Mouse (Mus musculus) forebrain, embryonic 12.5 days (tissue): ENCODE measurements around the gene Noa1. TPM values are rescaled to one million over a fixed set of nuclear protein-coding genes. Genes with fewer than 3 reads are reported as not detected.

Experiments
- ATAC-seq: fragments of 200-750 bp; cut with Nextera tagmentation; 2 replicates; pipeline ENCODE4 v1.8.0; 2017; ENCODE audit warnings: moderate TSS enrichment; ENCODE audit not compliant: low FRiP score
- H3K27ac ChIP-seq: fragments of 300-500 bp; sonication (generic); 2 replicates; pipeline ENCODE4 v1.5.1; 2016; ENCODE audit warnings: mild to moderate bottlenecking
- H3K27me3 ChIP-seq: fragments of 300-500 bp; sonication (generic); 2 replicates; pipeline ENCODE4 v1.6.1; 2016; ENCODE audit warnings: mild to moderate bottlenecking
- H3K36me3 ChIP-seq: fragments of 300-500 bp; sonication (generic); replicated peaks from 2 replicates; pipeline ENCODE4 v1.6.1; 2016; ENCODE audit warnings: mild to moderate bottlenecking
- H3K4me1 ChIP-seq: fragments of 300-500 bp; sonication (generic); 2 replicates; pipeline ENCODE4 v1.6.1; 2016
- H3K4me2 ChIP-seq: fragments of 300-500 bp; sonication (generic); 2 replicates; pipeline ENCODE4 v1.6.1; 2016; ENCODE audit warnings: mild to moderate bottlenecking, moderate library complexity
- H3K4me3 ChIP-seq: fragments of 300-500 bp; sonication (generic); replicated peaks from 2 replicates; pipeline ENCODE4 v1.5.1; 2016; ENCODE audit warnings: mild to moderate bottlenecking
- H3K9ac ChIP-seq: fragments of 300-500 bp; sonication (generic); 2 replicates; pipeline ENCODE4 v1.6.1; 2016; ENCODE audit warnings: mild to moderate bottlenecking
- H3K9me3 ChIP-seq: fragments of 300-500 bp; sonication (generic); 2 replicates; pipeline ENCODE4 v1.6.1; 2016
- WGBS: fragments of 180-500 bp; shearing (Covaris S2); methylation state at CpG from one replicate; pipeline ENCODE4 v1.1.7; 2016; 5-methylcytosine and 5-hydroxymethylcytosine counted together
- polyA plus RNA-seq: library from polyadenylated mRNA; unstranded; fragments of >200 nt; fragmentation: Nextera tagmentation; extraction: Ambion mirVana; gene quantifications from 2 replicates; pipeline ENCODE4 v1.2.1, GENCODE M21; 2016

Noa1 gene
- polyA plus RNA-seq, 1 experiment from 2014 or later: 37.5 TPM

DNA sequence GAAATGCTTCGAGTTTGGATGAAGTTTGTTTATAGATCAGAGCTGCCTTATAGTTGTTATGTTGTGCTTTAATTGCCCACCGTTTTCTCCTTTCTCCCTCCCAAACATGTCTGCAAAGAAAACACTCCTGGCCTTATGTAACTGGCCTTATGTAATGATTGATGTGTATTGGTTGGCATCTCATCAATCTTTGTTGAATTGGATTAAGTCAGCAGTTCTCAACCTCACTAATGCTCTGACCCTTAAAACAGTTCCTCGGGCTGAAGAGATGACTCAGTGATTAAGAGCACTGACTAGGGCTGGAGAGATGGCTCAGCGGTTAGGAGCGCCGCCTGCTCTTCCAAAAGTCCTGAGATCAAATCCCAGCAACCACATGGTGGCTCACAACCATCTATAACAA lies 5.1 kb upstream of the Noa1 start:
- H3K9ac ChIP-seq: no peak overlapping the region
- H3K9me3 ChIP-seq: no peaks in the 10 kb centered on the region
- H3K4me1 ChIP-seq: peaks cover 15% of the 10 kb centered on the region
- H3K4me3 ChIP-seq: no peak overlapping the region
- H3K36me3 ChIP-seq: peaks cover 60% of the 10 kb centered on the region
- no peak for ATAC-seq
- H3K27ac ChIP-seq: no peak overlapping the region
- H3K27me3 ChIP-seq: no peaks in the 10 kb centered on the region
- H3K4me2 ChIP-seq: no peak overlapping the region
- 95% methylated on average over 6 of the region's 6 CpGs for WGBS

DNA sequence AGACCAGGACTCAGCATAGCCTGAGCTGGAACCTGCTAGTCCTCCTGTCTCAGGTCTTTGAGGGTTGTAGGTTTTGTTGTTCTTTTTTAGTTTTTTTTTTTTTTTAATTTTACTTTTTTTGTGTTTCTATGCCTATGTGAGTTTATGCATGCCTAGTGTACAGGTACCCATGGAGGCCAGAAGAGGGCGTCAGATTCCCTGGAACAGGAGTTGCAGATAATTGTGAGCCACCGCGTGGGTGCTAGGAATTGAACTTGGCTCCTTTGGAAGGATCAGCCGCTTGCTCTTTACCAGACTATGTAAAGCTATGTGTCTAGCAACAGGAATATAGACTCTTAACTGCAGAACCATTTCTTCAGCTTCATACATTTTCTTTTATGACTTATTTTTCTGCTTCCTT lies 4.3 kb upstream of the Noa1 start:
- Histone ChIP-seq H3K9ac (no peak overlapping the region), H3K36me3 (peaks cover 56% of the 10 kb centered on the region), H3K4me2 (no peak overlapping the region), H3K27me3 (no peaks in the 10 kb centered on the region), H3K9me3 (no peaks in the 10 kb centered on the region), H3K27ac (no peak overlapping the region), H3K4me1 (peaks cover 15% of the 10 kb centered on the region), H3K4me3 (no peak overlapping the region)
- 92% methylated on average over 4 of the region's 4 CpGs for WGBS
- ATAC-seq: no peak

DNA sequence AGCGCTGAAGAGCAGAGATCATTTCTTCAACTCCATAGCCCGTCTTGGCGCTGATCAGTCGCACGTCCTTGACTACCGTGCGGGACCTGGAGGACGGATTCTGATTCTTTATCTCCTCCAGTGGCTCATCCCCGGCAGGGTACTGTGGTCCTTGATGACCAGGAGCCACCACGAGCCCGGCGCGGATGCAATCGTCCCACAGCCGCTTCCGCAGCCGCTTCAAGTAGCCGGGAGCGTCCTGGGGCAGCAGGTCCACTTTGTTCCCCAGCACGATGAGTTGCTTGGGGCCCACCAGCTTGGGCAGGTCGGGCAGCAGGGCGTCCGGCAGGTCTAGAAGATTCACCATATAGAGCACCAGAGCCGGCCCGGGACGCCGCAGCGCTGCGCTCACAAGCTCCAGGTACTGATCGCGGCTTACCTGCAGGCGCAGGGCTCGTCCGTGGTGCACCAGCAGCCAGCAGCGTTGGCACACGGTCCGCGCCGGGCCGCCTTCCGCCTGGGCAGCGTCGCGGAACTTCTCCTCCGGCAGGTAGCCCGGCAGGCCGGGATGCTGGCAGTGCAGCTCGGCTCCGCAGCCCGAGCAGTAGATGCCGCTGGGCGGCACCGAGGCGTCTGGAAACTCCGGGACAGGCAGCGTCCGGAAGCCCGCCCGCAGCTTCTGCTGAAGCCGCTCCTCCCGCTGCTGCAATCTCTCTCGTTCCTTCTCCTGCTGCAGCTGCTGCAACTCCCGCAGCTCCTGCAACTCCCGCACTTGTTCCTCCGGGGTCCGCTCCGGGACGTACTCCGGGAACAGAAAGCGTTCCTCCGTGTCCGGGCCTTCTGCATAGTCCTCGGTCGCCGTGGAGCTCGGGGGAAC lies 605 bp downstream of the Noa1 start:
- Histone ChIP-seq H3K4me3 (peak overlapping the region; percentile 95), H3K27ac (peak overlapping the region; percentile 90), H3K27me3 (no peaks in the 10 kb centered on the region), H3K4me2 (peak overlapping the region; percentile 99), H3K9me3 (no peaks in the 10 kb centered on the region), H3K36me3 (peaks cover 45% of the 10 kb centered on the region), H3K9ac (peak overlapping the region; percentile 84), H3K4me1 (peaks cover 34% of the 10 kb centered on the region)
- WGBS: under 1% methylated on average over 76 of the region's 76 CpGs
- peak; percentile 39 for ATAC-seq

DNA sequence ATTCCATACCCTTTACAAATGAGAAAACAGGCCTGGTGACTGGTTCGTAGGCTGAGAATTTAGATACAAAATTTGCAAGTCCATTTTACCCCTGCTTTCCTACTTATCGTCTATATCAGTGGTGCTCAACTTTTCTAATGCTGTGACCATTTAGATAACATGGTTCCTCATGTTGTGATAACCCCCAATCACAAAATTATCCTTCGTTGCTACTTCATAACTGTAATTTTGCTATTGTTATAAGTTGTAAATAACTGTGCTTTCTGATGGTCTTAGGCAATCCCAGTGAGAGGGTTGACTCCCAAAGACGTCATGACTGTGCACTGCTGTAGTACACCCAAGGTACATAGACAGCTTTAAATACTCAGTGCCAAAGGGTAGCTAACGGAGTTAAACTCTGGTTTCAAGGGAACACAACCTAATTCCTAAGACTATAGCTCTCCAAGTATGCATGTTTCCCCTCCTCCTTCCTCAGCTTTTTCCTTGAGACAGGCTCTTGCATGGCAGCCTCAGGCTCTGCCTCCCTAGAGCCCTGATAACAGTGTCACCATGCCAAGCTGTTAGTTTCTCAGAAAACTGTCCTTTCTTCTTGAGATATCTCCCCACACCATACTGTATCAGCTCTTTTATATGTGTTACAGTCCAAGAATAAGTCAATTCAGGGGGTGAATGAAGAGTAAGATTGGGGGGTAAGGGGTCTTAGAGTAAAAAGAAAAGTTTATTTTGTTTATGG lies 1.9 kb downstream of the Noa1 start:
- H3K27ac ChIP-seq: no peak overlapping the region
- 89% methylated on average over 5 of the region's 5 CpGs for WGBS
- no peak for ATAC-seq
- H3K4me2 ChIP-seq: peak overlapping the region; percentile 99
- peaks cover 34% of the 10 kb centered on the region for H3K4me1 ChIP-seq
- peak overlapping the region; percentile 84 for H3K9ac ChIP-seq
- H3K9me3 ChIP-seq: no peaks in the 10 kb centered on the region
- H3K27me3 ChIP-seq: no peaks in the 10 kb centered on the region
- peaks cover 41% of the 10 kb centered on the region for H3K36me3 ChIP-seq
- H3K4me3 ChIP-seq: peak overlapping the region; percentile 95

DNA sequence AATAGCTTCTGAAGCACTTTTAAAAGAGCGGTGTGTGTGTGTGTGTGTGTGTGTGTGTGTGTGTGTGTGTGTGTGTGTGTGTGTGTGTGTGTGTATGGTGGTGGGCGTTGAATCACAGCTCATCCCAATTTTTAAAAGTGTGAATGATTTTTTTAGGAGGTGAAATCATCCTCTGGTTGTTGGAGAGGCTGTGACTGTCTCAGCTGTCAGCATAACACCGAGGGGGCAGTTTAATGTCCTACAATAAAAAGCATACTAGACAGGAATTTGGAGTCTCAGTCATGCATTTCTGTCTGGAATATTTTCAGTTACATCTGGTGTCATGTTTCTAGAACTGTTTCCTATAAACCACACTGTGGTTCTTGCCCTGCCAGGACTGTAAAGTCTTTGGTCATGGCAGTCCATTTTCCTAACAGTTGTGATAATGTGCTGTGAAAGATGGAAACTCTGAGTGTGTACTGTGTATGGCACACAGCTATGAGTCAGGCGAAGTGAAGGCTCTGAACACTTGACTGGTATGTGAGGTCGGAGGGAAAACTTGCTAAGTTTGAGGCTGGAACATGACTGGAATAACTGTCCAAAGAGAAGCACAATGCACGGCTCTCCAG lies 8.5 kb downstream of the Noa1 start:
- Histone ChIP-seq H3K4me3 (no peak overlapping the region), H3K4me2 (no peak overlapping the region), H3K27me3 (no peaks in the 10 kb centered on the region), H3K9me3 (no peaks in the 10 kb centered on the region), H3K27ac (no peak overlapping the region), H3K36me3 (peaks cover 75% of the 10 kb centered on the region), H3K9ac (no peak overlapping the region), H3K4me1 (no peaks in the 10 kb centered on the region)
- ATAC-seq: no peak
- 87% methylated on average over 6 of the region's 6 CpGs for WGBS

DNA sequence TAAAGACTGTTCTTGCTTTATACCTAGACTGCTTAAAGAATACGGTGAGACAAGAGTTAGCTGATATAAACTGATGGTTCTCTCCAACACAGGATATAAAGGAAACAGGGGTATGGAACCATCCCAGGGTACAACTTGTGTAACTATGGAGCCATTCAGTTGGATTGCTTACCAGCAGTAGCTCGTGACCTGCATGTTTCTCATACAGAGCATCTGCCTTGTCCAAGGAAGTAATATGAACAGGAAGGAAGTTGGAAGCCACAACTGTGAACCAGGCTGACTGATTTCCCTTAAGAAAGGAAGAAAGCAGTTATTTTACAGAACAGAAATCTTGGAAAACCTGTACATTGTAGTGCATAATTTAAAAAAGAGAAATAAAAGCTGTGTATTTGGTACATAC lies 10.4 kb downstream of the Noa1 start:
- H3K27ac ChIP-seq: no peak overlapping the region
- 92% methylated on average over 2 of the region's 2 CpGs for WGBS
- no peaks in the 10 kb centered on the region for H3K4me1 ChIP-seq
- no peak overlapping the region for H3K4me2 ChIP-seq
- no peaks in the 10 kb centered on the region for H3K9me3 ChIP-seq
- peaks cover 72% of the 10 kb centered on the region for H3K36me3 ChIP-seq
- no peak overlapping the region for H3K9ac ChIP-seq
- no peak overlapping the region for H3K4me3 ChIP-seq
- H3K27me3 ChIP-seq: no peaks in the 10 kb centered on the region
- no peak for ATAC-seq

DNA sequence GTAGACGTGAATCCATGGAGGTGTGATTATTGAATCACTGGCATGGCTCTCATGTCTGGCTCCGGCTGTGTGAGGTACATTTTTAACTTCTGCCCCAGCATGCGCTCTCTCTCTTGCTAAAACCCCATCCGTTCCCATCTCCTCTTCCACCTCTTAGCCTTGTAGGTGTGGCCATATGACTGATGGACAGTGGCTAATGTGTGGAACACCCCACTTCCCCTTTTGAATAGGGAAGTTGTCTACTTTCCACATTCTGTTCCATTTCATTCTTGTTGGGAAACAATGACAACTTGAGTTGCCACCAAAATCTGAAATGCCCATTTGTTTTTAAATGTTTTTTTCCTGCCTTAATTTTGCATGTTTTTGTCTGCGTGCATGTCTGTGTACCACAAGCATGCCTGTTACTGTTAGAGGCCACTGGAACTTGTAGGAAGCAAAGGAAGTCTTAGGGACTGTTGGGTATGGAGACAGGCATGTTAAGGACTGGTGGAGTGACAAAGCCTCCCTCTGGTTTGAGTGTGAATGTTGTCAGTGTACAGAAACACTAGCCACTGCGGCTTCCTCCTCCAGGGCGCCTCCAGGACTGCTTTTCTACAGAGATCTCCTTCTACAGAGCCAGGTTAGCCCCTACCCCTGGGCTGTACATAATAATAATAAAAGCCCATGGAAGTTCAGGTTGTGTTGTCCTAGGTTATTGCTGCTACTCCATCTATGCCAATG lies 16.9 kb downstream of the Noa1 start:
- H3K9ac ChIP-seq: no peak overlapping the region
- no peaks in the 10 kb centered on the region for H3K4me1 ChIP-seq
- WGBS: 95% methylated on average over 7 of the region's 7 CpGs
- H3K4me2 ChIP-seq: no peak overlapping the region
- no peaks in the 10 kb centered on the region for H3K27me3 ChIP-seq
- no peak for ATAC-seq
- H3K27ac ChIP-seq: no peak overlapping the region
- no peak overlapping the region for H3K4me3 ChIP-seq
- H3K36me3 ChIP-seq: peaks cover 90% of the 10 kb centered on the region
- no peaks in the 10 kb centered on the region for H3K9me3 ChIP-seq

DNA sequence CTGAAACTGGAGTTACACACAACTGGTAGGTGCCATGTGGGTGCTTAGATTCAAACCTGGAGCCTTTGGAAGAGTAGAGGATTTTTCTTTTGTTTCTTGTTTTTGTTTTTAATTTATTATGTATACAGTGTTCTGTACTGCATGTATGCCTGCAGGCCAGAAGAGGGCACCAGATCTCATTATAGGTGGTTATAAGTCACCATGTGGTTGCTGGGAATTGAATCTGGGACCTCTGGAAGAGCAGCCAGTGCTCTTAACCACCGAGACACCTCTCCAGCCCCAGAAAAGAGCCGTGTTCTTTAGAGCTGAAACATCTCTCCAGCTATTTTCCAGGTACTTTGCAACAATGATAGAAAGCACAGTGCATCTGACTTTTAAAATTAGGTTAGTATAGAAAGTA lies 19.3 kb downstream of the Noa1 start:
- H3K27me3 ChIP-seq: no peaks in the 10 kb centered on the region
- H3K9me3 ChIP-seq: no peaks in the 10 kb centered on the region
- no peak overlapping the region for H3K9ac ChIP-seq
- H3K27ac ChIP-seq: no peak overlapping the region
- H3K4me3 ChIP-seq: no peak overlapping the region
- no peak for ATAC-seq
- peaks cover 85% of the 10 kb centered on the region for H3K36me3 ChIP-seq
- H3K4me2 ChIP-seq: no peak overlapping the region
- H3K4me1 ChIP-seq: no peaks in the 10 kb centered on the region
- 87% methylated on average over 2 of the region's 2 CpGs for WGBS

DNA sequence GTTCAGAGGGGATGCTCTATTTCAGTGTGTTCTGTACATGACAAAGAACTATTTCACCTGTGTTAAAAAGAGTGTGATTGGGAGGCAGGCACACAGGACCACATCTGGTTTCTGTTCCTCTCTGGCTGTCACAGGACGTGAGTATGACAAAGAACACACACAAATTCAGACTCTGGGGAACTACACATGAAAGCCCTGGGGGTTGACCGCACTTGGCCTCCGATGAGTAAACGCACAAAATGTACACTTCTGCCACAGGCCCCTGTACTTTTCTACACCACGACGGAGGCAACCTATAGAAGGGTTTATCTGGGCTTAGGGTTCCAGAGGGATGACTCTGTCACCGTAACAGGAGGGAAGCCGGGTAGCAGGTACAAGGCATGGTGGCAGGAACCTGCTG lies 20.2 kb downstream of the Noa1 start:
- 89% methylated on average over 8 of the region's 8 CpGs for WGBS
- H3K4me3 ChIP-seq: no peak overlapping the region
- H3K27ac ChIP-seq: no peak overlapping the region
- peaks cover 77% of the 10 kb centered on the region for H3K36me3 ChIP-seq
- no peak for ATAC-seq
- H3K9ac ChIP-seq: no peak overlapping the region
- no peaks in the 10 kb centered on the region for H3K9me3 ChIP-seq
- H3K4me2 ChIP-seq: no peak overlapping the region
- no peaks in the 10 kb centered on the region for H3K4me1 ChIP-seq
- H3K27me3 ChIP-seq: no peaks in the 10 kb centered on the region

DNA sequence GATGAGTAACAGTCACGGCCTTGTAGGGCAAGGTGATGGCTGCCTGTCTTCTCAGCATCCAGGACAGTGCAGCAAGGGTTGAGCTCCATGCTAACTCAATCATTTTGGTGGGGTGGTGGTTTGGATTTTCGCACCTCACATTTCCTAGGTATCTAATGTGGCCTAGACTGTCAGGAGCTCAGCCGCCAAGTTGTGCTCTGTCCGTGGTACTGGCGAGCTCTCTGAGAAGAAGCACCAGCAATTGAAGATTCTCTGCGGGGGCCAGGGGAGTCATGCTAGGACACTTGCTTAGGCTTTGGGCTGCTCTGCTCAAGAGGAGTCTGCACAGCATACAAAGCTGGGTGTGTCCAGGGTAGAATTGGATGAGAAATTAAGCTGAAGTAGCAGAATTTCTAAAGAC lies 22.0 kb downstream of the Noa1 start:
- Histone ChIP-seq H3K4me1 (no peaks in the 10 kb centered on the region), H3K9ac (no peak overlapping the region), H3K9me3 (no peaks in the 10 kb centered on the region), H3K4me2 (no peak overlapping the region), H3K27me3 (no peaks in the 10 kb centered on the region), H3K27ac (no peak overlapping the region), H3K4me3 (no peak overlapping the region), H3K36me3 (peaks cover 70% of the 10 kb centered on the region)
- ATAC-seq: no peak
- WGBS: 76% methylated on average over 6 of the region's 6 CpGs

DNA sequence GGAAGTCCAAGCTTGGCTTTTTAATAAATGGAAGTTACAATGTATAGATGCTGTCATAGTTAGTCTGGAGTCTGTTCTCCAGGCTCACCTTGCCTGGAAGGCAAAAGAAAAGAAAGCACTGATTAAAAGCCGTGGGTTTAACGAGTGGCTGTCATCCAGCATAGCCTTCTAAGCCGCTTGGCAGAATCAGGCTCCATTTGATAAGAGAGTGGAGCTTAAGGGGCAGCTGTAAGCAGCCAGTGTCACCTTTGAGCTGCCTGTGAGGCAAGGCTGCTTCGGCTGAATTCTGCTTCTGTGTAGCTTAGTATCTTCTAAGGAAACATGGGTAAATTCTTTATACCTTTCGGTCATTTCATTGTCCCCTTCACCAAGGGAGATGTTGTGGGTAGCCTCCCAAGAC lies 23.0 kb downstream of the Noa1 start:
- no peak for ATAC-seq
- H3K36me3 ChIP-seq: peaks cover 72% of the 10 kb centered on the region
- WGBS: 72% methylated on average over 5 of the region's 5 CpGs
- no peaks in the 10 kb centered on the region for H3K4me1 ChIP-seq
- H3K27me3 ChIP-seq: no peaks in the 10 kb centered on the region
- no peak overlapping the region for H3K4me3 ChIP-seq
- no peak overlapping the region for H3K9ac ChIP-seq
- no peak overlapping the region for H3K27ac ChIP-seq
- no peaks in the 10 kb centered on the region for H3K9me3 ChIP-seq
- H3K4me2 ChIP-seq: no peak overlapping the region

DNA sequence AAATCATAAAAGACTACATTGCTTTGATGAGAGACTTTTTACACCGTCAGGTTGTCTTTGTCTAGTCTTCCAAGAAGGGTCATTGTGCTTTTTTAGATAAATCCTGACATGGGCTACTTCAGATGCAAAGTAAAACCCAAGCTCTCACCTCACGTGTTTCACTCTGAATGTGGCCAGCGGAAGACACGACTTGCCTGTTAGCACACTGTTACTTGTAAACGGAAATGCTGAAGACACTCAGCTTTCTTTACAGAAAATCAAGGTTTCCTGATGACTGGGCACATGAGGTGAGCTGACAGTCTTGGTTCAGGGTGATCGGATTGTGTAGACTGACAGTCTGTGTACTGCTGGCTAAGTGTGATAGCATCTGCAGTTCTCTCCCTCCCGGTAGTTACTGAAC lies 24.2 kb downstream of the Noa1 start:
- H3K4me2 ChIP-seq: no peak overlapping the region
- no peaks in the 10 kb centered on the region for H3K9me3 ChIP-seq
- no peak overlapping the region for H3K4me3 ChIP-seq
- H3K9ac ChIP-seq: no peak overlapping the region
- 84% methylated on average over 7 of the region's 7 CpGs for WGBS
- no peaks in the 10 kb centered on the region for H3K4me1 ChIP-seq
- no peaks in the 10 kb centered on the region for H3K27me3 ChIP-seq
- ATAC-seq: no peak
- H3K36me3 ChIP-seq: peaks cover 73% of the 10 kb centered on the region
- no peak overlapping the region for H3K27ac ChIP-seq
